Mouse (Mus musculus) mouse trophoblast stem cell (cell line): ENCODE measurements around the gene Npnt.

Experiments
- in situ Hi-C, 2 experiments: fragments of 300-500 bp; cut with MseI, MboI; formaldehyde crosslinking; loops; 2 replicates in 1 of 2; 3 replicates in 1 of 2; pipeline ENCODE4 v1.15.1; 2025

Npnt gene

GRCm38 (mm10) chr3:132939006-132939405, 11.1 kb downstream of the Npnt start:
- in situ Hi-C loops = no loop called here

GRCm38 (mm10) chr3:132934649-132935048, 15.4 kb downstream of the Npnt start:
- in situ Hi-C loops = no loop called here

DNA sequence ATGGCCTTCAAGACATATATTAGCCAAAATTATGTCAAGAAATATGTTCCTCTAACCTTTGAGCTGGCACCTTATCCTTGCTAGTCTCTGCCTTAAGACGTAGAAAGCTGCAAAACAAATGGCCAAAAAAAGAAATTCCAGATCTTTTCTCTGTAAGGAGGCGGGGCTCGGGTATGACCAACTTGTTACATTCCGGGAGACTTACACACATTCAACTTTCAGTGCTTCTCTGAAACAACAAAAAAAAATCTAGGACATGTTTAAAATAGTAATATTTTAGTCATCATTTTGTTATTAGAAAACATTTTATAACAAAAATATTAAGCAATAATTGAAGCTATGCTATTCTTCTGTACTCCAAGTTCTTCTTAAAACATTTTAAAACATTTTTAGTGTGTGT, 18.6 kb downstream of the Npnt start:
- in situ Hi-C loops = no loop called here

DNA sequence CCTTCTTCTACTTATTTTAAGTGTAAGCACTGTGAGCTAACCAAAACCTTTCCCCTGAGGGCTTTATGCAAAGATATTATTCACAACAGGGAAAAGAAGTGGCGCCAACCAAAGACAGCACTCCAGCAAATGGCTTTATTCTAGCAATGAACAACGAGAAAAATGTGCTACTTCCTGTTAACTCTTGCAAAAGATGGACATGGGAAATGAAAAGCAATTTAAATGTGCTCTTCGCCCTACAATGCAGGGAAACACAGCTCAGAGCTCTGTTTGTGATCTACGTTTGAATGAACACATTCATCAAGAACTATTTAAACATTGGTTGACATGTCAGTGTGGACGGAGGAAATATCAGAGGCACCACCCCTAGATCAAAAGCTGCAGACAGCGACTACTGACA, 20.2 kb downstream of the Npnt start:
- in situ Hi-C loops = no loop called here

- in situ Hi-C loops = no loop called here
Measured at GRCm38 (mm10) chr3:132928186-132928585, 21.9 kb downstream of the Npnt start.

- in situ Hi-C loops = no loop called here
Measured at GRCm38 (mm10) chr3:132919798-132920197, 30.3 kb downstream of the Npnt start.

GRCm38 (mm10) chr3:132919240-132919639, 30.9 kb downstream of the Npnt start:
- in situ Hi-C loops = no loop called here

GRCm38 (mm10) chr3:132917356-132918090, 32.6 kb downstream of the Npnt start:
- in situ Hi-C loops = no loop called here

DNA sequence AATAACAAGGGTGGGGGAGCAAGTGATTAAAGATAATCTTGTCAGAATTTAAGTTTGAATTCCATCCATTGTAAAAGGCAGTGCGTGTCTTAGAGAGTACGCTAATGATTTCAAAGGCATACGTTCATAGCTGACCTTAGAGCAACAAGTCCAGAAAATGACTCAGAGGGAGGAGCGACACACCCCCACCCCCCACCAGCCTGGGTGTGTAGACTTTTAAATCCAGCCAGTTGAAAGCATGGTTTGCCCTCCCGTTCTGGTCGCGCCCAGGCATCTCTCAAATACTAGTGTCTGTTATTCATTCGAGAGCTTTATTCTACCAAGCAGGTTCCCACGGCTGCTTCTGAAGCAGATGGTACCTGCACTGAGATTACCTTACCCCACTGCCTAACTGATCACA, 34.4 kb downstream of the Npnt start:
- in situ Hi-C loops = no loop called here

DNA sequence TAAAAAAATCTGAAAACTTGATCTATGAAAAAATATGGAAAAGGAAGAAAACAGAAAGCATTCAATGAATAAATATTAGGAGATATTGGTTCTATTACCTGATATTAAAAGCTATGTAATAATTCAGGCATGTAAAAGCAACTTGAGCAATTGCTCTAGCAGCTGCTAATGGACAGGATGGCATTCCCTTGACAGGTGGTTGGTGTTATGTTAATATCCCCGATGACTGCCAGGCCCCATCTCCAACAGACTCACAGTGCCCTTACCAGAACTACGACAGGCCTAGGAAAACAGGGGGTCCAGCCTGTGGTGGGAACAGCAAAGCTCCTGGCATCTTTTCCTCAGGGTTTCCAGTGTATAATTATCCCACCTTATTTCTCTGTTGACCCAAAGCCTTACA, 37.7 kb downstream of the Npnt start:
- in situ Hi-C loops = no loop called here

DNA sequence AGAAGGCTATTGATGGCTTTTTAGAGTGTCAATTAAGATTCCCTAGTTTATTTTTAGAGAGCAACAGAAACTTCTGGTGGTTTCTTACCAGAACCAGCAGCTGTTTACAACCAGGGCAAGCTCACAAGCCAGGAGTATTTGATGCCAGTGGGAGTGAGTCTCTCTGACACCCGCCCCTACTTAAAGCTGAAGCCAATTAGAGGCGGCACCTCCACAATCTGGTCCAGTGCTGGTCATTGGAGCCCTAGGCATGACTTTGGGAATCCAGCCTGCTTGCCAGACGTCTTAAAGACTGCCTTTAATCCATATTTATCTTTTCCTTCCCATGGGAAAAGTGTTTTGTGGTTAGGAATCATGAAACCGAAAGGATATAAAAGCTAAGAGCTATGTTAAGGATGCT, 38.4 kb downstream of the Npnt start:
- in situ Hi-C loops = no loop called here

DNA sequence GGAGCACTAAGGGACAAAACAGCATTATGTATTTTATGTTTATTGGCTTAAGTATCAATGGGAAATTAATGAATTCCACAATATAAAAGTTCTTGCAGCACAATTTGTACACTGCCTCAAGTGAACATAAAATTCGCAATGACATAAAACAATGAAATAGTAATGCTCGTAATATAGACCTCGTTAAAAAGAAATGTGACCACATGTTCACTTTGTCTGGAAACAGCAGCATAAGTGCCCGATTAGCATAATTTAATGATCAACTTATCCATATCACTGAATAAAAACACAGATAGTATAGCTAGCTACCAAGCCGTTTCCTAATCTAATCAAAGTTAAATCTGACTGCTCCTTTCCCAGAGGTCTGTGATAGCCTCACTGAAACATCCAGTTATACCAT, 39.4 kb downstream of the Npnt start:
- in situ Hi-C loops = no loop called here

DNA sequence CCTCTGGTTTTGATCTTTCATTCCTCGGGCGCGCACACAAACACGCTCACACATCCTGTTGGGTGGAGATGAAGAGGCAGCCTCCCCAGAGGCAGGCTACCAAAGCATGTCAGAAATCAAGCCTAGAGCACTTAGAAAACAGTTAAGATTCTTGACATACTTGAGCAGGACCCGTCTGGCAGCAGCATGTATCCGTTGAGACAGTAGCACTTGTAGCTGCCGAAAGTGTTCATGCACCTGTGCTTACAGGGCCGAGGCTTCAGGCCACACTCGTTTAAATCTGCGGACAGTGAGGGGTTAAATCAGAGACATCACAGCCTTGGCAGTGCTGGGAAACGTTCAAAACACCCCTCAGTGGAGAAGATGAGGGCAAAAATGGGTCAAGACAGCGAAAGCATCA, 40.4 kb downstream of the Npnt start:
- in situ Hi-C loops = no loop called here

DNA sequence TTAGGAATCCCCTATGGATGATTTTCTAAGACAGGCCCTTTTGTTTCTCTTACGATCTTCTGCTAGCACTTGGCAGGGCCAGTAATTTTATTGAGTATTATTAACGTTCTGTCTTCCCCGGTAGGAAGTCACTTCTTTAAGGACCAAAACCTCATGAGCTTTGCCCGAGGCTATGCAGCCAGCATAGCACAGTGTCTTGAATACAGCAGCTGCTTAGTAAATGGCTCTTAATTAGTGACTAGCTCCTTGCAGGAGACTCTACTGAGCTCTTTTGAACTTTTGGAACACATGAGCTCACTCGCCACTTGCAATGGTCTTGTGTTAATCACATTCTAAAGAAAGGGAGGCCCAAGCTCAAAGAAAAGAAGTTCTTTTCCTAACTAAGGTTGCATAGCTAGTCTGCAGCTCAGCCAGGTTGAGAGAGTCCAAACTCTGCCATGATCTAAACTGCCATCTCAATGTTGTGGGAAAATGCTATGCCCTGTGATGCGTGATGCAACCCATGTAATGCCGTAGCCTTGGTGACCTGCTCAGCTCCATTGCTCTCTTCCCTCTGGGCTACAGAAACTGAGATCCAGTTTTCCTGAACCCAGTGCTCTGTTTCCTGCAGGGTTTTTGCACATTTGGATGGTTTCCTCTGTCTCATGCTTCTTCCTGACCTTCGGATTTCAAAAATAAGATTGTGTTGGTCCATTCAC, 42.4 kb downstream of the Npnt start:
- in situ Hi-C loops = no loop called here

- in situ Hi-C loops = no loop called here
Measured at GRCm38 (mm10) chr3:132905224-132905930, 44.7 kb downstream of the Npnt start.

DNA sequence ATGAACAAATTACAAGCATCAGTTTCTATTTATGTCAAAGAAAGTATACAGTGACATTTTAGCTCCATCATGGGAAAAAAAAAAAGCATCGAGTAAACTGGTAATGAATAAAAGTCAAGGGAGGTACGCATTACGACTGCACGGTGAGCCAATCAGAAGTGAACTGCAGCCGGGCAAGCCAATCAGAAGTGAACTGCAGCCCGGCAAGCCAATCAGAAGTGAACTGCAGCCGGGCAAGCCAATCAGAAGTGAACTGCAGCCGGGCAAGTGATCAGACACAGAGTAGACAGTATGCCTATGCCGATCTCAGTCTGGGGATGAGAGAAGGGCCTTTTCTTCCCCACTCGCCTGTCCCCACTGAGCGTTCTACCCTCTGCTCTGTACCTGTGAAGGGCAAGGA, 46.7 kb downstream of the Npnt start:
- in situ Hi-C loops = no loop called here

DNA sequence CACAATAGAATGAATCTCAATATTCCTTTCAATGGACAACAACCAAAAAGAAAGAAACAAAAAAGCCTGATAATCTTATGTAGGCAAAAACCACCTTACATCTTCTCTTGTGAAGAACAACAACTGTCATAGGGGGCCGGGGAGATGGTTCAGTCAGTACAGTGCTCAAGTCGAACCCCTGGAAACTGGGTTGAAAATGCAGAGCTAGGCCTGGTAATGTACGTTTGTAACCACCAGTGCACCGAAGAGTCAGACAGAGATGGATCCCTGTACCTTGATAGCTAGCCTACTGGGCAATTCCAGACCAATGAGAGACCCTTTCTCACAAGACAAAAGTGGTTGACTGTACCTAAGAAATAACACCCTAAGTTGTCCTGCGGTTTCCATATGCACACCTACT, 47.2 kb downstream of the Npnt start:
- in situ Hi-C loops = no loop called here

DNA sequence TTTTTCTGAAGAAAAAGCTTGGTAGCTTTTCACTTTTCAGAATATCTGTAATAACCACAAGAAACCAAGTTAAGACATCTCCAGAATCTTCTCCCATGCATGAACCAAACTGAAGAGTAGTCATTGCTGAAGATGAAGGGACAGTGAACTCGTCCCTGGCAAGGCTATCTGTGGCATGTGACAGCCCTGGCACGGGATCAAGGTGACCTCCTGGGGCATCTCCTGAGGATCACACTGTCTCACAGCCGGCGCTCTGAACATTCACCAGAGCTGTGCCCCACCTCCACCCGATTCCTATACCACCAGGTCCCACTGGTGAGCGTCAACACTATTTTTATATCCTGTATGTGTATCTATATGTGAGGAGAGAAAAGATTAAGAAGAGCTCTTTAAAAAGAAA, 47.9 kb downstream of the Npnt start:
- in situ Hi-C loops = no loop called here

DNA sequence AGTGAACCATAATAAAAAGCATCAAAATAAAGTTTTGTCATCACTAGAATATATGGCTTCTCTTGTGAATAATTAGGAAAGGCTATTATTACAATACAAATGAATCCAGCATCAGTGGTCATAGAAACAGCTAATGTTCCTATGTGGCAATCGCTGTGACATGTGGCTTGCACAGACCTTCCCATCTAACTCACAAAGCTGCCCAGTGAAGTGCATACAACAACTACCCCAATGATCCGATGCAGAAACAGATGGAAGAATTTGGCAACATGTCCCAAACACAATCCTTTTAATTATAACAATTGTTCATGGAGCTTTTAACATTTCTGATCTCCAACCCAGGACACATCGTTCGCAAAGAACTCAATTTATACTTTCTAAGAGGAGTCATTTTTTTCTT, 52.2 kb downstream of the Npnt start:
- in situ Hi-C loops = no loop called here

GRCm38 (mm10) chr3:132897390-132897789, 52.7 kb downstream of the Npnt start:
- in situ Hi-C loops = no loop called here

DNA sequence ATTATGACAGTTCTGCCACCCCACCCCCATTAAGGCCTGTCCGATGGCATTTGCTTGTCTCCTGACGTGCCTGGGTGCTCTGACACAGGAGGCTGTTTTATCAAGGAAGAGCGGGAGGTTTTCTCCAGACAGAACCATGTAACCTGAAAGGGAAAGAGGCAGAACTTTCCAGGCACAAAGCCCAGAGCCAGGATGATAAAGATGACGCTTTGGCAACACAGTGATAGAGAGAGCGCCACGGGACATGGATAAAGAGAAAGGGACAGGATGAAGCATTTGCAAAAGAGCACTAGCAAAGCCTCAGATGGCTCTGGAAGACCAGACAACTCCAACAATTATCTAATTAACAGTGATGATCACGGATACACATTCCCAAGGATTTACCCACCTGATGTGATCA, 56.0 kb downstream of the Npnt start:
- in situ Hi-C loops = no loop called here

DNA sequence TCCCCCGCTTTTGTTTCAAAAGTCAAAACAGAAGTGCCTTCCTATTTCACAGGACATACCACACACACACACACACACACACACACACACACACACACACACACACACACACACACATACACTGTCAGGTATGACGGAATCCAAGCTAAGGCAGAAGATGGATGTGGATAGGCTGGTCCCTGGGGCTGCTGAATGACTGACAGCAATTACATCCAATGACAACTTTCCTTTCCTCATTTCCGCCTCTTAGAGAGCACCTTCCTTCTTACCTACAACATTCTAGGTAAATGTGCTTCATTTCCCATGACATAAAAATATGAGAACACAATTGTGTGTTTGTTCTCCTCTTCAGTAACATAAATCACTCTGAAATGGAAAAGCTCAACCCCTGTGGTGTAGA, 56.4 kb downstream of the Npnt start:
- in situ Hi-C loops = no loop called here

GRCm38 (mm10) chr3:132893044-132893443, 57.0 kb downstream of the Npnt start:
- in situ Hi-C loops = no loop called here
